Comparison of ENCODE assay signal across 12 mouse cellular contexts in genomic region chr12:108240401-108240890, GRCm38 (mm10). TPM values are rescaled to one million over a fixed set of nuclear protein-coding genes. Genes with fewer than 3 reads are reported as not detected.
DNase-seq lines count a peak whose midpoint lies in the region; ATAC-seq and TF ChIP-seq lines count a peak whose summit lies in the region.
"Had no signal": no experiment of that assay in that cellular context is flagged by ENCODE, and none has a peak within 500 bp of the region (broad histone marks: within the 10 kb centered on the region; RNA-seq: fewer than 3 reads in every experiment).

No protein-coding gene starts in this region.

- peaks cover 79% of the 10 kb centered on the region for H3K4me1 ChIP-seq in forebrain, embryonic 15.5 days
- peaks cover 28% of the 10 kb centered on the region for H3K4me1 ChIP-seq in limb, embryonic 11.5 days (ENCODE audit: control insufficient read depth, insufficient read depth, low read length)
- peaks cover 97% of the 10 kb centered on the region for H3K4me1 ChIP-seq in neural tube, embryonic 12.5 days

- no peaks in the 10 kb centered on the region for H3K9me3 ChIP-seq in forebrain, embryonic 15.5 days
- no peaks in the 10 kb centered on the region for H3K9me3 ChIP-seq in limb, embryonic 11.5 days (ENCODE audit: control insufficient read depth, low read length)
- no peaks in the 10 kb centered on the region for H3K9me3 ChIP-seq in neural tube, embryonic 12.5 days
- H3K9me3 ChIP-seq: embryonic facial prominence, embryonic 13.5 days had no signal

- 49% methylated on average over 13 of the region's 13 CpGs for WGBS in forebrain, embryonic 15.5 days
- WGBS in limb, embryonic 11.5 days, result 49% methylated on average over 13 of the region's 13 CpGs
- WGBS in neural tube, embryonic 12.5 days, result 39% methylated on average over 13 of the region's 13 CpGs

- peak overlapping the region; percentile 22 for H3K4me2 ChIP-seq in forebrain, embryonic 15.5 days (replicated peaks)
- peak overlapping the region; percentile 20; the same call in 1 of the 2 replicates for H3K4me2 ChIP-seq in limb, embryonic 11.5 days (ENCODE audit: low read depth, severe bottlenecking)
- H3K4me2 ChIP-seq in neural tube, embryonic 12.5 days (replicated peaks), result peak overlapping the region; percentile 55

- no peaks in the 10 kb centered on the region for H3K36me3 ChIP-seq in forebrain, embryonic 15.5 days
- no peaks in the 10 kb centered on the region for H3K36me3 ChIP-seq in limb, embryonic 11.5 days (ENCODE audit: control insufficient read depth, insufficient read depth, low read length)
- no peaks in the 10 kb centered on the region for H3K36me3 ChIP-seq in neural tube, embryonic 12.5 days
- H3K36me3 ChIP-seq: embryonic facial prominence, embryonic 13.5 days had no signal

- peak overlapping the region; percentile 51; the same call in 1 of the 2 replicates for H3K27ac ChIP-seq in gastrocnemius, adult 2 months
- peak overlapping the region; percentile 80 for H3K27ac ChIP-seq in forebrain, embryonic 15.5 days (replicated peaks)
- no peak overlapping the region for H3K27ac ChIP-seq in limb, embryonic 11.5 days (replicated peaks; ENCODE audit: low read depth, low read length)
- H3K27ac ChIP-seq in neural tube, embryonic 12.5 days, result peak overlapping the region; percentile 95
- H3K27ac ChIP-seq: embryonic facial prominence, embryonic 13.5 days; macrophage had no signal

- ATAC-seq in forebrain, embryonic 15.5 days (replicated peaks), result no peak
- peak; percentile 49; the same call in 1 of the 2 replicates for ATAC-seq in limb, embryonic 11.5 days (ENCODE audit: insufficient number of reproducible peaks, low FRiP score, low TSS enrichment, low read depth)
- peak; percentile 3; the same call in 1 of the 2 replicates for ATAC-seq in neural tube, embryonic 12.5 days (ENCODE audit: low FRiP score, low read depth)

- no peaks in the 10 kb centered on the region for H3K27me3 ChIP-seq in forebrain, embryonic 15.5 days
- H3K27me3 ChIP-seq in limb, embryonic 11.5 days (ENCODE audit: control insufficient read depth, insufficient read depth, low read length), result peaks cover 35% of the 10 kb centered on the region
- H3K27me3 ChIP-seq in neural tube, embryonic 12.5 days (replicated peaks), result no peaks in the 10 kb centered on the region

- intact Hi-C loops in gastrocnemius, adult 2 months (cut with DNase I), result no loop called here

- H3K4me3 ChIP-seq in gastrocnemius, adult 2 months, result no peak overlapping the region
- no peak overlapping the region for H3K4me3 ChIP-seq in forebrain, embryonic 15.5 days
- H3K4me3 ChIP-seq in limb, embryonic 11.5 days (ENCODE audit: low read depth, low read length), result no peak overlapping the region
- H3K4me3 ChIP-seq in neural tube, embryonic 12.5 days, result no peak overlapping the region
- H3K4me3 ChIP-seq: embryonic facial prominence, embryonic 13.5 days had no signal

- DNase-seq in gastrocnemius, adult 2 months, result no peak
- DNase-seq in gastrocnemius, adult 8-10 months (ENCODE audit: low spot score in 2 of 2), result no peak
- peak; percentile 35 for DNase-seq in limb, embryonic 11.5 days (ENCODE audit: low spot score)
- DNase-seq in urinary bladder, adult 2 months (ENCODE audit: low spot score), result no peak
- DNase-seq in gastrocnemius, postnatal 25 days, result no peak
- DNase-seq in adrenal gland, adult (ENCODE audit: inconsistent age in 2 of 2, low spot score in 1 of 2), result no peak
- DNase-seq: gastrocnemius, postnatal 36 days; thymus, adult 2 months had no signal

- H3K9ac ChIP-seq in forebrain, embryonic 15.5 days (replicated peaks), result peak overlapping the region; percentile 14; the same call in 1 of the 2 replicates
- no peak overlapping the region for H3K9ac ChIP-seq in limb, embryonic 11.5 days (ENCODE audit: low read length)
- H3K9ac ChIP-seq in neural tube, embryonic 12.5 days, result peak overlapping the region; percentile 33; the same call in 1 of the 2 replicates

- TF ChIP-seq CTCF in gastrocnemius, adult 2 months (IDR thresholded peaks at IDR 0.05), result no peak

RNA-seq across cellular contexts. Expression of gene Ccdc85c, which starts 34.8 kb away (rescaled TPM):
- total RNA-seq in gastrocnemius, adult 2 months (2021), result 10 to 100 TPM; 30.1 to 33.4 TPM
- 10 to 100 TPM; 41.1 to 49.4 (median 43.5) TPM for total RNA-seq in gastrocnemius, adult 8-10 months (2022)
- polyA plus RNA-seq in forebrain, embryonic 15.5 days (2015; fragmentation: Nextera tagmentation; extraction: Ambion mirVana), result 14.3 and 16.3 TPM in 2 replicates
- polyA plus RNA-seq in limb, embryonic 11.5 days (2014; fragmentation: Nextera tagmentation; extraction: Ambion mirVana), result 7.2 and 7.3 TPM in 2 replicates
- polyA plus RNA-seq in neural tube, embryonic 12.5 days (2016; fragmentation: Nextera tagmentation; extraction: Ambion mirVana), result 14.5 and 20.4 TPM in 2 replicates
- polyA plus RNA-seq in urinary bladder, adult 2 months (2012; rRNA removed), result 14.6 and 23.1 TPM in 2 replicates
- 10 to 100 TPM; 11.4 to 15.2 TPM for total RNA-seq in gastrocnemius, postnatal 25 days (2021)
